Mouse (Mus musculus): Measurements from ENCODE around the gene Serpina16. TPM values are rescaled to one million over a fixed set of nuclear protein-coding genes. Genes with fewer than 3 reads are reported as not detected.

The Serpina16 gene
- polyA plus RNA-seq, 1 experiment from 2014 or later, result 0.17 TPM

- H3K36me3 ChIP-seq (replicated peaks), result 0 out of 2 replicates have a peak, but pooled peaks cover 3% of the 10 kb centered on the region
- H3K9ac ChIP-seq, result no peak overlapping the region
- H3K4me3 ChIP-seq (replicated peaks), result no peak overlapping the region
- H3K4me2 ChIP-seq, result no peak overlapping the region
- 50% methylated on average over 10 of the region's 10 CpGs for WGBS (ENCODE audit: insufficient replicate concordance)
- peaks cover 5% of the 10 kb centered on the region for H3K4me1 ChIP-seq (replicated peaks)
- H3K27ac ChIP-seq (replicated peaks), result peak overlapping the region; percentile 38; the same call in 1 of the 2 replicates
- no peaks in the 10 kb centered on the region for H3K27me3 ChIP-seq
- no peak for ATAC-seq (ENCODE audit: insufficient read depth)
- H3K9me3 ChIP-seq (replicated peaks), result no peaks in the 10 kb centered on the region
Observed at GRCm38 (mm10) chr12:103657991-103658390, 17.9 kb downstream of the Serpina16 start.

GRCm38 (mm10) chr12:103656848-103657626, 18.9 kb downstream of the Serpina16 start, which contains the start of gene Serpina6:
Gene Serpina6 (minus strand): TSS chr12:103657212.
- Histone ChIP-seq H3K4me1 (replicated peaks) (peaks cover 5% of the 10 kb centered on the region), H3K27me3 (no peaks in the 10 kb centered on the region), H3K27ac (replicated peaks) (peak within 1 kb of the TSS; percentile 67), H3K9ac (peak within 1 kb of the TSS; percentile 1; the same call in 1 of the 2 replicates), H3K9me3 (replicated peaks) (no peaks in the 10 kb centered on the region), H3K4me3 (replicated peaks) (peak within 1 kb of the TSS; percentile 38), H3K36me3 (replicated peaks) (0 out of 2 replicates have a peak, but pooled peaks cover 3% of the 10 kb centered on the region), H3K4me2 (peak within 1 kb of the TSS; percentile 48)
- ATAC-seq (ENCODE audit: insufficient read depth), result peak; percentile 46; the same call in 1 of the 2 replicates
- 52% methylated on average over 9 of the region's 9 CpGs for WGBS (ENCODE audit: insufficient replicate concordance)

- ATAC-seq (ENCODE audit: insufficient read depth), result peak; percentile 60
- Histone ChIP-seq H3K36me3 (replicated peaks) (peaks cover 7% of the 10 kb centered on the region; the same call in 1 of the 2 replicates), H3K4me2 (peak overlapping the region; percentile 48), H3K27ac (replicated peaks) (peak overlapping the region; percentile 67), H3K9me3 (replicated peaks) (no peaks in the 10 kb centered on the region), H3K9ac (no peak overlapping the region), H3K4me3 (replicated peaks) (peak overlapping the region; percentile 38), H3K27me3 (no peaks in the 10 kb centered on the region), H3K4me1 (replicated peaks) (peaks cover 5% of the 10 kb centered on the region)
- WGBS (ENCODE audit: insufficient replicate concordance), result 55% methylated on average over 7 of the region's 7 CpGs
Observed at GRCm38 (mm10) chr12:103655123-103656044, 20.6 kb downstream of the Serpina16 start.

- Histone ChIP-seq H3K36me3 (replicated peaks) (peaks cover 10% of the 10 kb centered on the region; the same call in 1 of the 2 replicates), H3K9me3 (replicated peaks) (no peaks in the 10 kb centered on the region), H3K27ac (replicated peaks) (no peak overlapping the region), H3K4me3 (replicated peaks) (no peak overlapping the region), H3K4me1 (replicated peaks) (peaks cover 5% of the 10 kb centered on the region), H3K4me2 (peak overlapping the region; percentile 48), H3K9ac (no peak overlapping the region), H3K27me3 (no peaks in the 10 kb centered on the region)
- ATAC-seq (ENCODE audit: insufficient read depth), result no peak
- WGBS (ENCODE audit: insufficient replicate concordance), result 69% methylated on average over 2 of the region's 2 CpGs
Observed at GRCm38 (mm10) chr12:103653836-103654235, 22.1 kb downstream of the Serpina16 start.

- 44% methylated on average over 2 of the region's 2 CpGs for WGBS (ENCODE audit: insufficient replicate concordance)
- no peak for ATAC-seq (ENCODE audit: insufficient read depth)
- Histone ChIP-seq H3K9me3 (replicated peaks) (no peaks in the 10 kb centered on the region), H3K36me3 (replicated peaks) (peaks cover 10% of the 10 kb centered on the region; the same call in 1 of the 2 replicates), H3K4me1 (replicated peaks) (no peaks in the 10 kb centered on the region), H3K27ac (replicated peaks) (no peak overlapping the region), H3K4me2 (no peak overlapping the region), H3K27me3 (no peaks in the 10 kb centered on the region), H3K4me3 (replicated peaks) (no peak overlapping the region), H3K9ac (no peak overlapping the region)
Observed at GRCm38 (mm10) chr12:103646314-103646713, 29.6 kb downstream of the Serpina16 start.

DNA sequence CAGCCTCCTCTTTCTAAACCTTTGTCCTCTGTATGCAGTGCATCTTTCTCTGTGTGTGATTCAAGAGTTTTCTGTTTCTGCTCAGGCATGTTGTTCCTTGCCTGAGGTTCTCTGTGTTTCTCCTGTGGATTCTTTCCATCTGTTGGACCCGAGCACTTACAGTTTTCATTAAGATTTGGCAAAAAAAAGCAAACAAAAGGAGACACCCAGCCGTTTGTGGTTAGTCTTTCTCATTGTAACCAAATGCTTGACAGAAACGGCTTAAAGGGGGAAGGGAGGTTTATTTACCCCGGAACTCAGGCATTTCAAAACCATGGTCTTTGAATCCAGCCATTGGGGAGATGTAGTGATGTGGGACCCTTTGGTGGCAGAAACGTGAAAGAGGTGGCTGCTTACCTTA, 31.3 kb downstream of the Serpina16 start:
- Histone ChIP-seq H3K27me3 (no peaks in the 10 kb centered on the region), H3K4me1 (replicated peaks) (no peaks in the 10 kb centered on the region), H3K9ac (no peak overlapping the region), H3K4me2 (no peak overlapping the region), H3K4me3 (replicated peaks) (no peak overlapping the region), H3K9me3 (replicated peaks) (no peaks in the 10 kb centered on the region), H3K36me3 (replicated peaks) (0 out of 2 replicates have a peak, but pooled peaks cover 6% of the 10 kb centered on the region), H3K27ac (replicated peaks) (no peak overlapping the region)
- 16% methylated on average over 5 of the region's 5 CpGs for WGBS (ENCODE audit: insufficient replicate concordance)
- no peak for ATAC-seq (ENCODE audit: insufficient read depth)

DNA sequence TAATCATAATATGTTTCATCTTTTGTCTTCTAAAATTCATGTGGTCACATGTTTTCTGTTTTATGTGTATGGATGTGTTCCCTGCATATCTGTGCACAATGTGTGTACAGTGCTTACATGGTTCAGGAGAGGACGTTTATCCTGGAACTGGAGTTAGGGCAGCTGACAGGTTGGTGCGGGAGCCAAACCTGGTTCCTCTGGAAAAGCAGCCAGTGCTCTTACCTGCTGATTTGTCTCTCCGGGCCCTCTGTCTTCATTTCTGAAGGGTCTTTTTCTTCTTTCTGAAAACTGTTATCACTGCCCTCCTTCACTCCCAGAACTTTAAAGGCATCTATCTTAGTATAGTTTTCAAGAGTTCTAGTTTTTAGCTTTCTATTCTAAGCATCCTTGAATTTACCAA, 32.1 kb downstream of the Serpina16 start:
- WGBS (ENCODE audit: insufficient replicate concordance), result 58% methylated on average over 3 of the region's 3 CpGs
- Histone ChIP-seq H3K36me3 (replicated peaks) (0 out of 2 replicates have a peak, but pooled peaks cover 3% of the 10 kb centered on the region), H3K27me3 (no peaks in the 10 kb centered on the region), H3K4me1 (replicated peaks) (no peaks in the 10 kb centered on the region), H3K27ac (replicated peaks) (no peak overlapping the region), H3K9ac (no peak overlapping the region), H3K4me2 (no peak overlapping the region), H3K9me3 (replicated peaks) (no peaks in the 10 kb centered on the region), H3K4me3 (replicated peaks) (no peak overlapping the region)
- ATAC-seq (ENCODE audit: insufficient read depth), result no peak

DNA sequence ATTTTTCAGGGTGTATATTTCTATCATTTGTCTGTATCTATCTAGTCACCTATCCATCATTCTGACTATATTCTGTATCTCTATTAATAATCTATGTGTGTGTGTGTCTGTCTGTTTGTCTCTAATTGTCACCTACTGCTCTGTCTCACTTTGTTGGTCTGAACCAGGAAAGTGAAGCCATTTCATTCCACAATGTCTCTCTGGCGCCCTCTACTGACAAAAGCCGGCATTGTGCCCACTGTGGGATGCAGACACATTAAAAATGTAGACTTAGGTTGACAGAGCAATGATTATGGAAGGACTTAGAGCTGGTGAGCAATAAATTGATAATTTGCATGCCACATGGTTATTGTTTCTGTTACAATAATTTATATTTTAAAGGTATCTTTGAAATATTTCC, 32.6 kb downstream of the Serpina16 start:
- no peaks in the 10 kb centered on the region for H3K4me1 ChIP-seq (replicated peaks)
- H3K9ac ChIP-seq, result no peak overlapping the region
- H3K4me3 ChIP-seq (replicated peaks), result no peak overlapping the region
- H3K27ac ChIP-seq (replicated peaks), result no peak overlapping the region
- 0 out of 2 replicates have a peak, but pooled peaks cover 3% of the 10 kb centered on the region for H3K36me3 ChIP-seq (replicated peaks)
- H3K4me2 ChIP-seq, result no peak overlapping the region
- no peak for ATAC-seq (ENCODE audit: insufficient read depth)
- WGBS (ENCODE audit: insufficient replicate concordance), result 0% methylated on average over 2 of the region's 2 CpGs
- no peaks in the 10 kb centered on the region for H3K9me3 ChIP-seq (replicated peaks)
- H3K27me3 ChIP-seq, result no peaks in the 10 kb centered on the region

DNA sequence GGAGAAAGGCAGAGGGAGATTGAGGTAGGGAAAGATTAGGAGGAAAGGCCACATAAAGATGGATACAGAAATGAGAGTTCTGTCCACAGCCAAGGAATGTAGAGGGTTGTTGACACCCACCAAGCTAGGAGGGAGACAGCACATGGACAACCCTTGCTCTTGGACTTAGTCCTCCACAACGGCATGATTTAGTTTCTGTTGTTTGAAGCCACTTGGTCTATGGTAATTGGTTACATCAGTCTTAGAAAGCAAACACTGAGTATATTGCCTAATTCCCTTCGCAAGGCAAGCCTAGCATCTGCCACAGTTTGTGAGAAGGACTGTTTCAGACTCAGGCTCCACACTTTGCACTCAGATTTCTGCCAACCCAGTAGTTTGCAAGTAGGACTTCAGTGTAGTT, 40.1 kb downstream of the Serpina16 start:
- ATAC-seq (ENCODE audit: insufficient read depth), result peak; percentile 79
- 57% methylated on average over 2 of the region's 2 CpGs for WGBS (ENCODE audit: insufficient replicate concordance)
- H3K9ac ChIP-seq, result no peak overlapping the region
- H3K4me3 ChIP-seq (replicated peaks), result no peak overlapping the region
- H3K9me3 ChIP-seq (replicated peaks), result no peaks in the 10 kb centered on the region
- no peak overlapping the region for H3K4me2 ChIP-seq
- H3K27ac ChIP-seq (replicated peaks), result no peak overlapping the region
- H3K4me1 ChIP-seq (replicated peaks), result no peaks in the 10 kb centered on the region
- H3K27me3 ChIP-seq, result no peaks in the 10 kb centered on the region
- H3K36me3 ChIP-seq (replicated peaks), result no peaks in the 10 kb centered on the region

DNA sequence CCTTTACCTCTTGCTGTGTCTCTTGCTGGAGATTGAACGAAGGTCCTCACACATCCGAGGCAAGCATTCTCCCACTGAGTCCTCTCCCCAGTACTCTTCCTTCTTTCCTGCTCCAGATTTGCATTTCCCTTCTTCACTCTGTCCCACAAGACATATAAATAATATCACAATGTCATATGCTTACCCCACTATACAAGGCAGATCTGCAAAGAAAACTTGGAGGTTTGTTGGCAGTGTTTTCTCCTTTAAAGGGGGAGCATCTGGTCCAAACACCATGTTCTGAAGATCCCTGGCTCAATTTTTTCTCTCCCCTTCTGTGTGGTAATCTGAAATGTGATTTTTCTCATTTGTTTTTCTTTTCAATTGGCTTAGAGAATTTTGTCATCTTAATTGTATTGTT, 41.5 kb downstream of the Serpina16 start:
- Histone ChIP-seq H3K4me1 (replicated peaks) (no peaks in the 10 kb centered on the region), H3K27ac (replicated peaks) (no peak overlapping the region)
- WGBS (ENCODE audit: insufficient replicate concordance), result 47% methylated on average over 2 of the region's 2 CpGs

GRCm38 (mm10) chr12:103631203-103631612, 44.7 kb downstream of the Serpina16 start, which contains the start of gene Serpina10:
Gene Serpina10 (minus strand): TSS chr12:103631444.
- H3K4me2 ChIP-seq, result peak within 1 kb of the TSS; percentile 53
- H3K4me1 ChIP-seq (replicated peaks), result no peaks in the 10 kb centered on the region
- peak within 1 kb of the TSS; percentile 22; the same call in 1 of the 2 replicates for H3K9ac ChIP-seq
- H3K4me3 ChIP-seq (replicated peaks), result peak within 1 kb of the TSS; percentile 47
- WGBS (ENCODE audit: insufficient replicate concordance), result 54% methylated on average over 3 of the region's 3 CpGs
- peak; percentile 65 for ATAC-seq (ENCODE audit: insufficient read depth)
- H3K9me3 ChIP-seq (replicated peaks), result no peaks in the 10 kb centered on the region
- H3K27me3 ChIP-seq, result no peaks in the 10 kb centered on the region
- H3K27ac ChIP-seq (replicated peaks), result peak within 1 kb of the TSS; percentile 53
- H3K36me3 ChIP-seq (replicated peaks), result 0 out of 2 replicates have a peak, but pooled peaks cover 5% of the 10 kb centered on the region

More for the DNA sequence above, 41.5 kb downstream of the Serpina16 start:
- no peaks in the 10 kb centered on the region for H3K27me3 ChIP-seq
- H3K4me2 ChIP-seq, result no peak overlapping the region
- H3K9me3 ChIP-seq (replicated peaks), result no peaks in the 10 kb centered on the region
- H3K4me3 ChIP-seq (replicated peaks), result no peak overlapping the region
- H3K9ac ChIP-seq, result no peak overlapping the region
- no peak for ATAC-seq (ENCODE audit: insufficient read depth)
- H3K36me3 ChIP-seq (replicated peaks), result no peaks in the 10 kb centered on the region
